Mouse (Mus musculus) kidney, adult 18-20 months (tissue): ENCODE results near the gene Cfdp1.
A peak's percentile ranks its signal among the peaks of the same experiment; 100 is the strongest.

Source experiments
- DNase-seq: peaks from one replicate; pipeline ENCODE4 v3.0.0; 2021

Cfdp1 gene

DNA sequence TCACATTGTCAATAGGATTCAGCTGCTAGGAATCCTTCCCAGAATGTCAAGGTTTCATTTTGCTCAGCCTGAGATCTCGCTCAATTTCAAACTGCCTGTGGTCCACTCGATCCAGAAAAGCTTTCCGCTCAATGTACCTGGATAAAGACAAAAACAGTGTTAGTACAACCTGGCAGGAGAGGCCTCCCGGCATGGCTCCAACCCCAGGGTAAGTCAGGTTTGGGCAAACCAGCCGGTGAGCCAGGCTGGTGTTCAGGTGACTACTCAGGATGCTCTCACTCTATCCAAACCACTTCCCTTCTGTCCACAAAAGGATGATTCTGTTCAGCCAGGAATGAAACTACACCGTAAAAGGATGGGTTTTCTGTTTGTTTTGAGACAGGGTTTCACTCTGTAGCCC lies 85.4 kb downstream of the Cfdp1 start:
- DNase-seq = no peak

DNA sequence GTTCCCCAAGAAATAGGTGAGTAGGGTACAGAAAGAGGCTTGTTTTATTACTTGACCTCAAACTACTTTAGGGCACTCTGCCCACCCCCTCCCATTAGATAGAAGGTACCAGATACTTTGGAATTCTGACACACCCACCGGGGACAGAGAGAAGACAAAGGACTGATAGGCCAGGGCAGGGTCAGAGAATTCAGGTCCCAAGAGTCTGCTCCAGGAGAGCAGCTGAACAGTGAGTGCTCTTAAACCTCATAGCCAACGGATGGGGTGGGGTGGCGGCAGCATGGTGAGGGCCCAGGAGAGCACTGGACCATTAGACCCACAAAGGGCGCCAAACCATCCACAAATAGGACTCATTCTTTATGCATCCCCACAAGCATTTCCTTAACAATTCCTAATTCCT lies 88.5 kb downstream of the Cfdp1 start:
- no peak for DNase-seq

DNA sequence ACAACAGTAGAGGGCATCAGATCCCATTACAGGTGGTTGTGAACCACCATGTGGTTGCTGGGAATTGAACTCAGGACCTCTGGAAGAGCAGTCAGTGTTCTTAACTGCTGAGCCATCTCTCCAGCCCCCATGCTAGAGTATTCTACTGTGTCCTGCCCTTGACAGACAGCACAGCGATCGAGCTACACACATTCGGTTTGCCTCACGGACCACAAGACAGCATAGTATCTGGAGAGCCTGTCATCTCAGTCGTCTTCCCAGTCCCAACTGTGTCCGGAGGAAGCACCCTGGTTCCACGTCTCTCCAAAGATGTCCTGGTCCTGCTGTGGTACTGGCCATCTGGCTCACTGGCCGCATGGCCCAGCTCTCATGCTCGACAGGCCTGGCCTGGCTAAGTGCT lies 89.0 kb downstream of the Cfdp1 start:
- DNase-seq = no peak

DNA sequence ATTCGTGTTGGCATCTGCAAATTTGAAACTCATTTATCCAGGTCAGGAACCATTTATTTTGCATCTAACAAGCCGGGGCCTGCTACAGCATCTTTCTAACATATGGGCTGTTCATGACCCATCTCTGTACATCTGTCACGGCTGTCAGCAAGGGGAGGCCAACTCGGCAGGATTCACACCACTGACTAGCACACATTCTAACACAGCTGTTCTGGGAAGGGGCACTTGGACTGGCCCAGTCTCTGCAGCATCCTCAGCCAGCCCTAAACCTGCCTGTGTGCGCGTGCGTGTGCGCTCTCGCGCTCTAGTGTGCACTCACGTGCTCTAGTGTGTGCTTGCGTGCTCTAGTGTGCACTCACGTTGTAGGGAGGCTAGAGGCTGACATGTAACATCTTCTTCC lies 93.4 kb downstream of the Cfdp1 start:
- DNase-seq = no peak

DNA sequence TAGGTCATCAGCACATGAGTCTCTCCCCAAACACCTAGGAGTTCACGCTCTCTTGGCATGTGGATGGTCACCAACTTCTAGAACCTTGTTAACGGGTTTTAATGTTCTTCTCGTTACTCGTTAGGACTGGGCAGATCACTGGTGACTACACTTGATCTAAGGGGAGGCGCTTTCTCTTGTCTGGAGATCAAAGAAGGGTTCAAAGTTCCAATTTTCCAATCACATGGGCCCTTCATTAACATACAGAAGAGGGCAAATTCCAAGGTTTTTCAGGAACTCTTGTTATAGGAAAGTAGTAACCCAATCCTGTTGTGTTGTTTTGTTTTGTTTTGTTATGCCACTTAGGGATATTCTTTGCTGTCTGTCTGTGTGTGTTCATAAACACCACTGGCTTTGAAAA lies 95.3 kb downstream of the Cfdp1 start:
- no peak for DNase-seq

DNA sequence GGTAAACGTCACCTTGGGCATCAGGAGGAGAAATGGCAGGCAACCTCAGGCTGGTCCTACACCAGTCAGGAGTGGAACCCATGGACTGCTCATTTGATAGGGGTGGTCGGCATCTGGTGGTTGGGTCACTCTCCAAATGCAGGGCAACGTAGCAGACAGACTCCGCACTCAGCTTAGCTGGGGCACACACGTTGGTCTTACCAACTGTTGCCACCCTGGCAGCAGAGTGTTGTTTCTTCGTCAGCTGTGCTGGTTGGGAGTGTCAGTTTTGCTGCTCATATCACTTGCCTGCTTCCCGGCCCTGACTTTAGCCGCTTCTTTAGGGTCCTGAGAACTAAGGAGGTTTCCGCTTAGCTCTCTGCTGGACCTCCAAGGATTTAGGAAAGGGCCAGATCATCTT lies 96.5 kb downstream of the Cfdp1 start:
- DNase-seq = no peak

DNA sequence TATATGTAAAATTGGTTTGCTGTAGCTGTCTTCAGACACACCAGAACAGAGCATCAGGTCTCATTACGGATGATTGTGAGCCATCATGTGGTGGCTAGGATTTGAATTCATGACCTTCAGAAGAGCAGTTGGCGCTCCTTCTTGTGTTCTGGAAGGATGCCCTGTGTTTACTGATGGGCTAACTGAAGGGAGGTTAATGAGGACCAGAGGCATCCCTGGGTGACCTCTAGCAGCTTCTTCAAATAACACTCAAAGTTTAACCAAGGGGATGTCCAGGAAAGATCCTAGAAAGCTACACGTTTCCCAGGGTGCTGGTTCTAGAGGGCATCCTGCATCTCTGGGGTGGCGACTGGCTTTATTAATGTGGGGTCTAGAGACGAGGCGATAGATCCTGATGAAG lies 99.4 kb downstream of the Cfdp1 start:
- DNase-seq = no peak

DNA sequence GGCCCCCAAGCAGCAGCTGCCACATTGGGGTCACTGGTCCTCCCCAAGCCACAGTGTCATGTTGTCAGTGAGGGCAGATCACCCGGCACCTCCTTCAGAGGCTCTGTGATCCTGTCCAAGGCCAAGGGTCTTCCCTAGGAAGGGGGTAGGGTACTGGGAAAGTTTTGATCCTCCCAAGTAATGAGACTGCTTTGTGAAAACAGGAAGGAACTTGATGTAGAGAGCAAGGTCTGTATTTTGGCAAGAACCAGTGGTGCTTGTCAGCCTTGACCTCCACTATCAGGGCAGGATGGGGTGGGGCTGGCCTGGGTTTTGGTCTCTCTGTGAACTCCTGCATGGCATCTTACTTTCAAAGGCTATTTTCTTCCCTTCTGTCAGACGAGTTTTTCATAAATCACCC lies 100.0 kb downstream of the Cfdp1 start:
- DNase-seq = peak; percentile 50

DNA sequence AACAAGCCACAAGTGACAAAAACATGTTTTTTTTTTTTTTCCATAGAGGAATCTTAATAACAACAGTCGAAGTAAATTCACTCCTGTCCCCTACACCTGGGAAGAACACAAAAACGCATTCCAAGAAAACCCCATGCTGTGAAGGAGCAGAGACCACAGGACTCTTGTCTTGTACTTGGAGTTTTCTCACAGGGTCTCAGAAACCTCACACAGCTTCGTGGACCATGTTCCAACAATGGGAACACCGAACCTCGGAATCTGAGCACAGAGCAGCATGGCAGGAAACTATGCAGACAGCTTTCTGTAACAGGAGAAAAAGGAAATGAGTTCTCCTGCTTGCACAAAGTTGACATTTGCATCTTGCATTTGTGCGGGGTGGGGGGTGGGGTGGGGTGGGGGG lies 105.3 kb downstream of the Cfdp1 start:
- DNase-seq = no peak

DNA sequence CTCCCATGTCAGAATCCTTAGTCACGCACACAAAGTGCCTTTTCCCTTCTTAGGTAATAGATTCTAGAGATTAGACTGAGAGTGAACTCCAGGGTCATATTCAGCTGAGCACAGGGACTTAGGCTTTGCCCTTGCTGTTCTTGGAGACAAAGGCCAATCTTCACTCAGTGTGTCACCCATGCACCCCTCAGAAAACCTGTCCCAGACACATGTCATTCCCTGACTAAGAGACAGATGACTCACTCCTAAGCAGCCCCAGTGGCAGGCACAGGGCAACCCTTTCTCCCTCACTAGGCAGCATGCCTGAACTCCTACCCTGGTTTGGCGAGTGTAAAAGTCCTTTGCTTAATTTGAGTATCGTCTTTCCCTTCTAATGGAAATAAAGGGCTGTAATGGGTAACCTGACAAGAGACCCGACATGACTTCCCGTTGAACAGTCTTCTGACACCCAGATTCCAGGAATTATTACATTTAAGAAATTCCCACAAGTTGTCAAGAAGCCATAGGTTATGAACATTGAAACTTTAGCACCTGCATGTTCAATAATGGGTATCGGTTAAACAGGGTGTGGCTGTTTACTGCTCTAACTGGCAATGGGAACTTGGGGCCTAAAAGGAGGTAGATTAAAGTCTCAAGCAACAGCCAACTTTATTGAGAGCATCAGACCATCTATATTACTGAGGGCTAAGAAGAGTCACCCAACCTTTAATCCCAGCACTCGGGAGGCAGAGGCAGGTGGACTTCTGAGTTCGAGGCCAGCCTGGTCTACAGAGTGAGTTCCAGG lies 106.0 kb downstream of the Cfdp1 start:
- DNase-seq = no peak

DNA sequence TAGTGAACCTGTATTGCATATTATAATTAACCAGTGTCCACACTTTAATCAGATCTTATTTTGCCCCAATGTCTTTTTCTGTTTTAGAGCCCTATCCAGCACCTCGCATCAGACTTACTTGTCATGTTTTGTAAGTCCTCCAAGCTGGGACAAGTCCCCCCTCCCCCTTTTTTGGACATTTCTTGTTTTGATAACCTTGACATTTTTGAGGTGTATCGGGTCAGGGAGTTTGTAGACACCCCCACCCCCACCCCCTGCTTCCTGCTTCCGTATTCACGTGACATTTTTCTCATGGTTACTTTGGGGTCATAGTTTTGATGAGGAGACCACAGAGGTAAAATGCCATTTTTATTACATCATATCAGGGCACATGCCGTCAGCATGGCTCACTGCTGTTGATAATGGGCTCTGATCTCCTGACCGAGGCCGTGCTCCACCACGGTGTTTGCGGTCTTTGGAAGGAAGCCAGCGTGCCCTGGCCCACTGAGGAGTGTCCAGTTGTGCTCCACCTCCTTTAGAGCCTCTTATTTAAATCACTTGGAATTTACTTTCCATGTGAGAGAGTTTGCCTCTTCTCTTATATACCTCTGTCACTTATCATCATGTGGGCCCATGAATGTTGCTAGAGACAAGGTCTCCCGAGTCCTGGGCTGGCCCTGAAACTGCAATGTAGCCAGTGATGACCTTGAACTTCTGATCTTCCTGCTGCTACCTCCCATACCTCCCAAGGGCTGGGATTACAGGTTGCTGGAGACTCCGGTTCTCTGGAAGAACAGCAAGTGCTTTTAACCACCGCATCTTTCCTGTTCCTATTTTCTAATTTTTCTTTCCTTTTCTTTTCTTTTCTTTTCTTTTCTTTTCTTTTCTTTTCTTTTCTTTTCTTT lies 107.3 kb downstream of the Cfdp1 start:
- no peak for DNase-seq

DNA sequence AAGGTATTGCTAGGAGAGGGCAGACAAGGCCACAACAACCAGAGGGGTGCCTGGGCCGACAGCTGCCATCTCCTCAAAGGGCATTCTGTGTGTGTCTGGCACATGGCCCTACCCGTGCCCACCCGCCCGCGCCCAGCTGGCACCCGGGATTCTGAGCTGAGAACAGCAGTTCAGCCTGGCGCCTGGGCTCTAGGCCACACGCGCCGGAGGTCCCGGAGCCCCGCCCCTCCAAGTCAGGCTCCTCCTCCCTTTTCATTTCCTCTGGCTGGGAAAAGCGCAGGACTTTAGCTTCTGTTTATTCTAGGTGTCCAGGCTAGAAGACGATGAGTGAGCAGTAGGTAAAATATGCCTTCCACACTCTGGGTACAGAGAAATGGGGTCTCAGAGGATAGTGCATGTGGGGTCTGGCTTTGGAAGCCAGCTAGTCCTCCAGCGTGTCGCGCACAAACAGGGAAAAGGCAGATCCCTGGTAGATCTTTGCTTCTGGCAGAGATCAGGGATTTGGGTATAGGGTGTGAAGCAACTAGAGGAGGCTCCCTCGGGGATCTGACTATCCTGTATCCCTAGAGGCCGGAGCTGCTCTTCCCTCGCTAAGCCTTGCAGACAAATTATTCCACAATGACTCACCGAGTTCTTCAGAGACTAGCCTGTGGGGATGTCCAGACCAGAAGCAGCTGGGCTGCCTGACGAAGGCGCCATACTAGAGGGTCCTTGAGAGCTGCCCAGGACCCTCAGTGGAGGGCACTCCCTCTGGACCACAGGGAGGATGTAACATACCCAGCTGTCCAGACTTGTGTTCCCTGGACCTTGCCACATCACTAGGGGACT lies 108.3 kb downstream of the Cfdp1 start:
- DNase-seq = peak; percentile 92

DNA sequence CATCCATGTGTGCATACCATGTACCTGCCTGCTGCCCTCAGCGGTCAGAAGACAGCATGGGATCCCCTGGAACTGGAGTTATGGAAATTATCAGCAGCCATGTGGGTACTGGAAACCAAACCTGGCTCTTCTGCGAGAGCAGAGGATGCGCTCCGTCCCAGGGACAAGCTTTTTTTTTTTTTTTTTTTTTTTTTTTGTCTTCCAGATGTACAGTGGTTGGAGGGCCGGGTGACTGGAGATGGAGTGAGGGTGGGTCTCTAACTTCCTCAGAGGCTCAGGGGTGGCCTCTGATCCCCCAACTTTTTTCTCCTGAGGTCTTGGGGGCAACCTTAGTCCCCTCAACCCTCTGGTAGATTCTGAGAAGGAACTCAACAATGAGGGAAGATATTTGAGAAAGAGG lies 109.0 kb downstream of the Cfdp1 start:
- no peak for DNase-seq

DNA sequence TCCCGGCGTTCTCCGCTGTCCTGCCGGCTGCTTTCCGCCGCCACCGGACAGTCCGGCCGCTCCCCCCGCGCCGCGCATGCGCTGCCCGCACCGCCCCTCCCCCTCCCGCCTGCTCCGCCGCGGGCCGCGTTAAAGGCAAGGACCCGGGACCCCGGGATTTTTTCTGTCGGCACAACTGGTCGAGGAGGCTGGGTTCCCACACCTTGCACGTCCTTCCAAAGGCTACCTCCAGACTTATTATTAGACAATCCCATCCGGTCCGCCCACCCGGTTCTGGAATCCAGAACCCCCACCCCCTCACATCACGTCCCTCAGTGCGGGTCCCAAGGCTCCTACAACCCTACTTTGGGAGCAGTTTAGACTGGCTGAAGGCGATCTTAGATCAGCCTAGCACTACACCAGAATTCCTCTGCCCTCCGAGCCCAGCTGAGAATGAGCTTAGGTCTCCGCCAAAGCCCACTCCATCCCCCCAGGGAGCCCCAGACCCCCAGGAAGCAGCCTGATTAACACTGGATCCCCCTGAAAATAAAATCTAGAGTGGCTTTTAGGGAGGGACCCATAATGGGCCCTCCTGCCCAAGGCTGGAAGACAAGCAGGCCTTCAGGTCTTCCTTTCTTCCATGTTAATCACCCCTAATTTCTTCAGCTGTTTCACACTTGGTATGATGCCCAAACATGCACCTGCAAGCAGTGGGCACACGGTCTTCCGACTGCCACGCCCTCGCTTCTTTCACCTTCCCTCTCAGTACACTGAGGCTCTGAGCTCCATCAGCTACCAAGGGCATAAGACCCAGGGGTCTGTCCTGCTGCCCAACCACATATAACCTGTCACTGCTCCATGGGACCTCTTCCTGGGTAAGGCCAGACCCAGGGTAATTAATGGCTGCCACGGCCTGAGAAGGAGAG lies 110.0 kb downstream of the Cfdp1 start, which contains the start of gene Bcar1:
Bcar1 (minus strand) TSS at position 18 of the 905 bp plus-strand sequence.
- DNase-seq = peak; percentile 82

DNA sequence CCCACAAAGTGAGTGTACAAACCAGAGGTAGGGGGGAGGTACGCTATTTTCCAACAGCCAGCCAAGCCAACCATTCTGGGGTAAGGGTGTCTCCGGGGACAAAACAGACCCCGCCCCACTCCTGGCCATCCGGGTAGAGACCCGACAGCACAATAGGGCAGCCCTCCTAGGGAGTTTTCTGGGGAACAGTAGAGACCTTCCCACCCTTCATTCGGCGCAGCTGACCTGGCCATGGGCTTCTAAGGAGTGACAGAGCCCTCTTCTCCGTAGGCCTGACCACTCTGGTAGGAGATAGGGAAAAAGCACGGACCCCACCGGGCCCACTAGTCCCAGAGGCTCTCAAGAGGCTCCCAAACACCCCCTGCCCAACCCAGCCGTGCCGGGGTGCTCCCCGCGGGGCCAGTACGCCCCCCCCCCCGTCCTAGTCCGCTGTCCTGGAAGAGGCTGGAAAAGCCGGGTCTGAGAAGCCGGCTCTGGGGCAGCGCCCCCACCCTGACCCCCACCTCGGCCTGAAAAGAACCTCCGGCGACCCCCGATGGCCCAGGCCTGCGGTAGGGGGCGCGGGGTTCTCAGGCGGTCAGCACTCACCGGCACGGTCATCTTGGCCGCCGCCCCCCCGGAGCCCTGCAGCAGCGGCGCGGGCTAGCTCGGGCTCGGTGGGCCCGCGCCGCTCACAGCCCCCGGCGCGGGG lies 110.8 kb downstream of the Cfdp1 start:
- DNase-seq = no peak

DNA sequence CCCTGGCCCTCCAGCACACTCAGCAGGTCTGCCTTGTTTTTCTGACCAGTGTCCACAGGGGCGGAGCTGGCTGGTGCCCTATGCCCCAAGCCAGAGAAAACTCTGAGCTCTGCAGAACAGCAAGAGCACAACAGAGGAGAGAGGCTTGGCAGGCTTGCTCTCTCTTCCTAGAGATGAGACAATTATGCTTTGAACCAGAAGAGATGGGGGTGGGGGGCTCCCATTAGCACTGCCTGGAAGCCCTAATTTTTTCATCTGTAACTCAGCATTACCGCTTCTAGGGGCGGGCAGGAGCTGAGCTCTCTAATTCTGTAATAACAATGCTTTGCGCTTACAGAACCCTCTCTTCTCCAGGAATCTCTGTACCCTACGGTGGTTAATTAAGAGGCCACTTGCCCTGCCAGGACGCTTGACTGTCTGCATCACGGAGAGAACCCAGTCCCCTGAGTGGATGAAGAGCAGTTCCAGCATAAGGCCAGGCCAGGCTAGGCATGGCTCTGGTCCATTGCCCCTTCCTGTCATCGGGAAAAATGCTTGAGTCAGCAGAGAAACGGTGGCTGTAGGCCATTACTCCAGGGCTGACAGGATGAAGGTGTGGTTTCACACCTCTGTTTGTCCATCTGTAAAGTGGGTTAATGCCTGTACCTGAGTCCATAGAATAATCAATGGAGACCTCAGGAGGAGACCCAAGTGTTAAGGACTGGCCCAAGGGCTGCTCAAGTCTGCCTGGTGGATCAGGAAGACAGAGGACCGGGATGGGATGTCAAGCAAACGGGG lies 111.6 kb downstream of the Cfdp1 start:
- peak; percentile 75 for DNase-seq

DNA sequence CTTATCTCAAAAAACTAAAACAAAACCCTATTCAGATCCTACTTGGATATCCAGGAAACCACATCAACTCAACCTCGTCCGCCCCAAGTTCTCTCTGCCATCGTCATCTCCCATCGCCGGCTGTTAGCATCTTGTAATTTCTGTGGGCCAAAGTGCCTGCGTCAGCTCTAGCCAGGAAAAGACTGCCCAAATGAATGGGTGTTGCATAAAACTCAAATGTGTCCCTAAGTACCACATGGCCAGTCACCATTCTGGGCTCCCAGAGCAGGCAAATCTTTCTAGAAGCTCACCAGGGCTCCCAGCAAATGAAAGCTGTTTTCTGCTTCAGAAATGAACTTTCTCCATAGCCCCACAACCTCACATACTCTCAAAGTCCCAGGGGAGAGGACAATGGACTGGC lies 112.5 kb downstream of the Cfdp1 start:
- DNase-seq = peak; percentile 54

DNA sequence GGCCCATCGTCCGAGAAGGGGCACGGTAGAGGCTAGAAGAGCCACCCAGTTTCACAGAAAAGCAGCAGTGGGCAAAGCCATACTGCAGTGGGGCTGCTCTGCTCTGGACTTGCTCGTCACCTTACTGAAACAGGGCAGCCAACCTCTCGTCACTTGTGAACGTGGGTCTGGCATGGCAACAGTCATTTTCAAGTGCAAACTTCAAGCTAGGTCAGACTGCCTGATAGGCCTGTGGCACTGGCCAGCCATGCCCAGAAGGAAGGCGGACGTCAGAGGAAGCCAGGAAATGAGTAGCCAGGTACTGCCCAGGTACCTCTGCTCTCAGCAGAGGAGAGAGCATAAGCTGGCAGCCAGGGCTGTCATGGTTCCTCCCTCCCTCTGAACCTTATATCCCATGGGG lies 113.1 kb downstream of the Cfdp1 start:
- peak; percentile 50 for DNase-seq

DNA sequence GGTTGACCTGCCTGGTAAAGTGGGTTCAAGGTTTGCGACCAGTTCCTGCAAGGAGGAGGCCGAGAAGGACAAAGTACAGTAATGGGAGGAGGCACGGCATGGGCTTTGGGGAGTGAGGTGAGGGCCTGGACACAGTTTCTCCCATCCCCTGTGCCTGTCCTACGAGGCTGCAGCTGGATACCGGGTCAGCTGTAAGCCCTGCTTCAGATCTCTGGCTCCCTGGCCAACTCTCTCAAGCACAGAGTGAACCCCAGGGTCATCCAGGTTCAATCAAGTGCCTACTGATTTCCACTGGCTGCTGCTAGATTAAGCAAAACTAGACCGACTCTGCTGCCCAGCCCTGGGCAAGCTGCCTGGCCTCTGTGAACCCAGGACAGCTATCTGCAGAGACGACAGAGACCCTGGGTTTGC lies 113.8 kb downstream of the Cfdp1 start:
- peak; percentile 69 for DNase-seq

DNA sequence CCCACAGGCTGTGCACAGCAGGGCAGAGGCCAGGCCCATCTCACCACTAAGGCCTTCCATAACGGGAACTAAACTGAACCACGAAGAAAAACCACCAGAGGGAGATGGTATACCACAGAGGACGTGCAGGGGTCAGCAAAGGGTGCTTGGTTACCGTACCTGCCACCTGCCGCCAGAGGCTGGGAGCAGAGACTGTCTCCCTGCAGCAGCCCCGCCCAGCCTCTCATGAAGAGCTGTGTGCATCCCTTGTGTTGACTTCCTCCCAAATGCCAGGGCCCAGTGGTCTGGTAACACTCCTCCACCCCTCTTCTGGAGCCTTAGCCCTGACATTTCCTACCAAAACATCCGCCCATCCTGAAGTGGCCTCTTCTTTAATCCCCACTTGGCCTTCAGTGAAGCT lies 114.5 kb downstream of the Cfdp1 start:
- DNase-seq = no peak

DNA sequence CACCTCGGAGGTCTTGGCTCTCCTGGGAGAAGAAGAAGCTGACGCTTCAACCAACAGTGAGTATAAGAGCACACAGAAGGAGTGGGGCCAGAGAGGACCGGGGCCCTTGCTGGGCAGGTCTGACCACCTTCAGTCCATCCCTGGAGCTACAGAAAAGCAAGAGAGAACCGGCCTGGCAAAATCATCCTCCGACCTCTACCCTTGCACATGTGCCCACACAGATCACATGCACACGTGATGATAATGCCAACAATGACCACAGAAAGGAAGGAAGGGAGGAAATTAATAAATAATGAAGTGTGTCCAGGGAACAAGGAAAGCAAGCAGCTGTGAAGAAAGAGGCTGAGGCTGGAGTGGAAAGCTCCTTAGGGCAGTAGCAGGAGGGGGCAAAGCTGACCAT lies 115.2 kb downstream of the Cfdp1 start:
- peak; percentile 44 for DNase-seq
